Mouse (Mus musculus) heart, adult 11 months (tissue): ENCODE results near the gene Lime1.
A peak's percentile ranks its signal among the peaks of the same experiment; 100 is the strongest.

Source experiments
- DNase-seq: peaks from one replicate; pipeline ENCODE4 v3.0.0; 2022

The Lime1 gene

GRCm38 (mm10) chr2:181391541-181391940 is 11.7 kb downstream of the Lime1 start:
- no peak for DNase-seq

GRCm38 (mm10) chr2:181392600-181393213 is 12.8 kb downstream of the Lime1 start:
- peak; percentile 97 for DNase-seq

GRCm38 (mm10) chr2:181394086-181394485 is 14.2 kb downstream of the Lime1 start:
- DNase-seq: peak; percentile 74

- DNase-seq: no peak
Measured at GRCm38 (mm10) chr2:181397207-181397761, 17.4 kb downstream of the Lime1 start.

- no peak for DNase-seq
Measured at GRCm38 (mm10) chr2:181401497-181401896, 21.6 kb downstream of the Lime1 start.

GRCm38 (mm10) chr2:181403722-181404121 is 23.8 kb downstream of the Lime1 start:
- no peak for DNase-seq

- no peak for DNase-seq
Measured at GRCm38 (mm10) chr2:181409643-181410042, 29.8 kb downstream of the Lime1 start.

- peak; percentile 94 for DNase-seq
Measured at GRCm38 (mm10) chr2:181410760-181411473, 31.0 kb downstream of the Lime1 start.

GRCm38 (mm10) chr2:181413141-181413540 is 33.3 kb downstream of the Lime1 start:
- DNase-seq: no peak

GRCm38 (mm10) chr2:181415945-181416344 is 36.1 kb downstream of the Lime1 start:
- DNase-seq: peak; percentile 92

- no peak for DNase-seq
Measured at GRCm38 (mm10) chr2:181419359-181419758, 39.5 kb downstream of the Lime1 start.

- no peak for DNase-seq
Measured at GRCm38 (mm10) chr2:181420426-181420825, 40.5 kb downstream of the Lime1 start.

GRCm38 (mm10) chr2:181420903-181421638 is 41.2 kb downstream of the Lime1 start:
- DNase-seq: no peak

GRCm38 (mm10) chr2:181423834-181424233 is 44.0 kb downstream of the Lime1 start:
- no peak for DNase-seq
